Mouse (Mus musculus) neural tube, embryonic 14.5 days (tissue): Measurements from ENCODE around the gene Gm128. TPM values are rescaled to one million over a fixed set of nuclear protein-coding genes. Genes with fewer than 3 reads are reported as not detected.

Experiments used
- ATAC-seq: fragments of 200-750 bp; cut with Nextera tagmentation; 2 replicates; pipeline ENCODE4 v1.8.0; 2017; ENCODE audit warnings: low read depth, mild to moderate bottlenecking, moderate TSS enrichment, moderate library complexity
- H3K27ac ChIP-seq: fragments of 300-500 bp; sonication (generic); 2 replicates; pipeline ENCODE4 v1.5.1; 2014; ENCODE audit warnings: low read depth, mild to moderate bottlenecking, control low read depth, low read length, moderate library complexity, mixed read lengths
- H3K27me3 ChIP-seq: fragments of 300-500 bp; sonication (generic); 2 replicates; pipeline ENCODE4 v1.6.1; 2014; ENCODE audit warnings: low read length; ENCODE audit not compliant: control insufficient read depth, insufficient read depth
- H3K36me3 ChIP-seq: fragments of 300-500 bp; sonication (generic); 2 replicates; pipeline ENCODE4 v1.6.1; 2014; ENCODE audit warnings: low read length, mixed read lengths; ENCODE audit not compliant: control insufficient read depth, insufficient read depth
- H3K4me1 ChIP-seq: fragments of 300-500 bp; sonication (generic); 2 replicates; pipeline ENCODE4 v1.6.1; 2014; ENCODE audit warnings: low read length; ENCODE audit not compliant: control insufficient read depth, insufficient read depth
- H3K4me2 ChIP-seq: fragments of 300-500 bp; sonication (generic); 2 replicates; pipeline ENCODE4 v1.6.1; 2014; ENCODE audit warnings: mild to moderate bottlenecking, low read depth, low read length, control low read depth
- H3K4me3 ChIP-seq: fragments of 300-500 bp; sonication (generic); 2 replicates; pipeline ENCODE4 v1.5.1; 2014; ENCODE audit warnings: low read depth, low read length, control low read depth, mixed read lengths
- H3K9ac ChIP-seq: fragments of 300-500 bp; sonication (generic); replicated peaks from 2 replicates; pipeline ENCODE4 v1.6.1; 2014; ENCODE audit warnings: low read depth, mild to moderate bottlenecking, control low read depth, low read length, mixed read lengths
- H3K9me3 ChIP-seq: fragments of 300-500 bp; sonication (generic); 2 replicates; pipeline ENCODE4 v1.6.1; 2016; ENCODE audit warnings: low read length; ENCODE audit not compliant: control insufficient read depth
- WGBS: fragments of 180-500 bp; shearing (Covaris S2); extraction: QIAGEN DNeasy Blood & Tissue Kit; methylation state at CpG from one replicate; pipeline ENCODE4 v1.1.7; 2014; 5-methylcytosine and 5-hydroxymethylcytosine counted together
- polyA plus RNA-seq: library from polyadenylated mRNA; unstranded; fragments of >200 nt; fragmentation: Nextera tagmentation; extraction: Ambion mirVana; gene quantifications from 2 replicates; pipeline ENCODE4 v1.2.1, GENCODE M21; 2014

Gene Gm128
- polyA plus RNA-seq, 1 experiment from 2014 or later = 0.23 TPM

GRCm38 (mm10) chr3:95200132-95200531, 41.3 kb downstream of the Gm128 start:
- Histone ChIP-seq H3K27ac (no peak overlapping the region), H3K4me2 (no peak overlapping the region), H3K9ac (no peak overlapping the region), H3K36me3 (peaks cover 30% of the 10 kb centered on the region), H3K4me1 (no peaks in the 10 kb centered on the region), H3K9me3 (no peaks in the 10 kb centered on the region), H3K4me3 (no peak overlapping the region), H3K27me3 (no peaks in the 10 kb centered on the region)
- no peak for ATAC-seq
- WGBS = 89% methylated on average over 7 of the region's 7 CpGs

- Histone ChIP-seq H3K4me1 (no peaks in the 10 kb centered on the region), H3K27ac (no peak overlapping the region), H3K4me2 (no peak overlapping the region), H3K9me3 (no peaks in the 10 kb centered on the region), H3K36me3 (peaks cover 22% of the 10 kb centered on the region), H3K9ac (no peak overlapping the region), H3K4me3 (no peak overlapping the region), H3K27me3 (no peaks in the 10 kb centered on the region)
- WGBS = 78% methylated on average over 1 of the region's 1 CpGs
- no peak for ATAC-seq
Observed at GRCm38 (mm10) chr3:95199101-95199500, 42.3 kb downstream of the Gm128 start.

- no peak overlapping the region for H3K9ac ChIP-seq
- WGBS = 91% methylated on average over 2 of the region's 2 CpGs
- ATAC-seq = no peak
- no peak overlapping the region for H3K27ac ChIP-seq
- no peaks in the 10 kb centered on the region for H3K9me3 ChIP-seq
- peaks cover 19% of the 10 kb centered on the region; the same call in 1 of the 2 replicates for H3K36me3 ChIP-seq
- H3K4me3 ChIP-seq = no peak overlapping the region
- H3K27me3 ChIP-seq = no peaks in the 10 kb centered on the region
- no peaks in the 10 kb centered on the region for H3K4me1 ChIP-seq
- H3K4me2 ChIP-seq = no peak overlapping the region
Observed at GRCm38 (mm10) chr3:95195772-95196171, 45.6 kb downstream of the Gm128 start.

- no peaks in the 10 kb centered on the region for H3K27me3 ChIP-seq
- H3K27ac ChIP-seq = no peak overlapping the region
- ATAC-seq = no peak
- no peaks in the 10 kb centered on the region for H3K4me1 ChIP-seq
- 83% methylated on average over 6 of the region's 6 CpGs for WGBS
- no peak overlapping the region for H3K9ac ChIP-seq
- no peak overlapping the region for H3K4me3 ChIP-seq
- no peak overlapping the region for H3K4me2 ChIP-seq
- H3K9me3 ChIP-seq = no peaks in the 10 kb centered on the region
- peaks cover 13% of the 10 kb centered on the region; the same call in 1 of the 2 replicates for H3K36me3 ChIP-seq
Observed at GRCm38 (mm10) chr3:95194721-95195135, 46.7 kb downstream of the Gm128 start.

Other genes with a start within 250 kb of the Gm128 start
- 15.4 and 17.2 TPM in 2 replicates for gene Zfp687, start 226.2 kb downstream of the Gm128 start, polyA plus RNA-seq
- 252 and 260 TPM in 2 replicates for gene Psmd4, start 199.0 kb downstream of the Gm128 start, polyA plus RNA-seq
- 11.5 and 12.2 TPM in 2 replicates for gene Pip5k1a, start 134.7 kb downstream of the Gm128 start, polyA plus RNA-seq
- gene Vps72, start 130.6 kb downstream of the Gm128 start, polyA plus RNA-seq = 157 and 160 TPM in 2 replicates
- gene Tmod4, start 117.1 kb downstream of the Gm128 start, polyA plus RNA-seq = 0.72 and 0.98 TPM in 2 replicates
- 80.8 and 96.9 TPM in 2 replicates for gene Scnm1, start 107.6 kb downstream of the Gm128 start, polyA plus RNA-seq
- 36.8 and 37.3 TPM in 2 replicates for gene Lysmd1, start 107.5 kb downstream of the Gm128 start, polyA plus RNA-seq
- gene Tnfaip8l2, start 99.2 kb downstream of the Gm128 start, polyA plus RNA-seq = 2.1 and 4.1 TPM in 2 replicates
- 26.0 and 26.6 TPM in 2 replicates for gene Sema6c, start 81.1 kb downstream of the Gm128 start, polyA plus RNA-seq
- 3.4 and 4.7 TPM in 2 replicates for gene Gabpb2, start 23.7 kb downstream of the Gm128 start, polyA plus RNA-seq
- gene Cdc42se1, start 12.9 kb downstream of the Gm128 start, polyA plus RNA-seq = 48.7 and 61.6 TPM in 2 replicates
- 506 and 653 TPM in 2 replicates for gene Mllt11, start 9.4 kb downstream of the Gm128 start, polyA plus RNA-seq
- gene Bnipl, start 9.6 kb upstream of the Gm128 start, polyA plus RNA-seq = 0.28 TPM in 1 of 2 replicates, not detected in the other
- gene Mindy1, start 39.7 kb upstream of the Gm128 start, polyA plus RNA-seq = 37.2 and 47.3 TPM in 2 replicates
- gene Prune1, start 40.5 kb upstream of the Gm128 start, polyA plus RNA-seq = 59.1 and 66.7 TPM in 2 replicates
- 0.18 and 0.28 TPM in 2 replicates for gene Anxa9, start 65.6 kb upstream of the Gm128 start, polyA plus RNA-seq
- gene Cers2, start 73.2 kb upstream of the Gm128 start, polyA plus RNA-seq = 75.0 and 85.1 TPM in 2 replicates
- gene Setdb1, start 115.6 kb upstream of the Gm128 start, polyA plus RNA-seq = 50.4 and 54.3 TPM in 2 replicates
- gene 4930558C23Rik, start 161.2 kb upstream of the Gm128 start, polyA plus RNA-seq = not detected in 2 replicates
- 12.5 and 18.6 TPM in 2 replicates for gene Arnt, start 192.8 kb upstream of the Gm128 start, polyA plus RNA-seq